Mouse (Mus musculus) embryonic facial prominence, embryonic 14.5 days (tissue): ENCODE results near the gene Immp2l. TPM values are rescaled to one million over a fixed set of nuclear protein-coding genes. Genes with fewer than 3 reads are reported as not detected.

ENCODE experiments used
- ATAC-seq: fragments of 200-750 bp; cut with Nextera tagmentation; 2 replicates; pipeline ENCODE4 v1.8.0; 2017; ENCODE audit warnings: low read depth, moderate number of reproducible peaks, moderate TSS enrichment
- DNase-seq: peaks from one replicate; pipeline ENCODE4 v3.0.0-alpha.2; 2015; ENCODE audit warnings: low spot score
- H3K27ac ChIP-seq: fragments of 300-500 bp; sonication (generic); replicated peaks from 2 replicates; pipeline ENCODE4 v1.5.1; 2014; ENCODE audit warnings: low read depth, mild to moderate bottlenecking, low read length, moderate library complexity
- H3K27me3 ChIP-seq: fragments of 300-500 bp; sonication (generic); replicated peaks from 2 replicates; pipeline ENCODE4 v1.6.1; 2014; ENCODE audit warnings: low read length; ENCODE audit not compliant: control insufficient read depth, insufficient read depth
- H3K36me3 ChIP-seq: fragments of 300-500 bp; sonication (generic); 2 replicates; pipeline ENCODE4 v1.6.1; 2014; ENCODE audit warnings: low read length, mixed read lengths; ENCODE audit not compliant: control insufficient read depth, insufficient read depth
- H3K4me1 ChIP-seq: fragments of 300-500 bp; sonication (generic); 2 replicates; pipeline ENCODE4 v1.6.1; 2014; ENCODE audit warnings: antibody characterized with exemption, low read length; ENCODE audit not compliant: control insufficient read depth, insufficient read depth
- H3K4me2 ChIP-seq: fragments of 300-500 bp; sonication (generic); 2 replicates; pipeline ENCODE4 v1.6.1; 2014; ENCODE audit warnings: low read depth, mild to moderate bottlenecking, low read length, moderate library complexity, mixed read lengths
- H3K4me3 ChIP-seq: fragments of 300-500 bp; sonication (generic); 2 replicates; pipeline ENCODE4 v1.5.1; 2014; ENCODE audit warnings: low read depth, mild to moderate bottlenecking, low read length
- H3K9ac ChIP-seq: fragments of 300-500 bp; sonication (generic); 2 replicates; pipeline ENCODE4 v1.6.1; 2014; ENCODE audit warnings: low read depth, mild to moderate bottlenecking, low read length, moderate library complexity, mixed read lengths
- H3K9me3 ChIP-seq: fragments of 300-500 bp; sonication (generic); 2 replicates; pipeline ENCODE4 v1.6.1; 2016; ENCODE audit warnings: low read length; ENCODE audit not compliant: control insufficient read depth
- WGBS: fragments of 180-500 bp; shearing (Covaris S2); extraction: QIAGEN DNeasy Blood & Tissue Kit; methylation state at CpG from one replicate; pipeline ENCODE4 v1.1.7; 2014; 5-methylcytosine and 5-hydroxymethylcytosine counted together
- polyA plus RNA-seq: library from polyadenylated mRNA; unstranded; fragments of >200 nt; fragmentation: Nextera tagmentation; extraction: Ambion mirVana; gene quantifications from 2 replicates; pipeline ENCODE4 v1.2.1, GENCODE M21; 2014

Gene Immp2l
- polyA plus RNA-seq, 1 experiment from 2014 or later = 15.9 TPM

- Histone ChIP-seq H3K9ac (no peak overlapping the region), H3K4me1 (no peaks in the 10 kb centered on the region), H3K9me3 (no peaks in the 10 kb centered on the region), H3K27me3 (no peaks in the 10 kb centered on the region), H3K36me3 (no peaks in the 10 kb centered on the region), H3K4me3 (no peak overlapping the region), H3K27ac (no peak overlapping the region), H3K4me2 (no peak overlapping the region)
- no peak for DNase-seq
- ATAC-seq = no peak
- 26% methylated on average over 2 of the region's 2 CpGs for WGBS
These were observed 208.1 kb downstream of the Immp2l start for GRCm38 (mm10) chr12:41231966-41232365.

GRCm38 (mm10) chr12:41237880-41238279 is 214.0 kb downstream of the Immp2l start:
- 65% methylated on average over 3 of the region's 3 CpGs for WGBS
- Histone ChIP-seq H3K36me3 (no peaks in the 10 kb centered on the region), H3K9ac (no peak overlapping the region), H3K9me3 (no peaks in the 10 kb centered on the region), H3K4me3 (no peak overlapping the region), H3K27ac (no peak overlapping the region), H3K4me1 (no peaks in the 10 kb centered on the region), H3K4me2 (no peak overlapping the region), H3K27me3 (no peaks in the 10 kb centered on the region)
- DNase-seq = no peak
- ATAC-seq = no peak

- DNase-seq (no peak), ATAC-seq (no peak)
- Histone ChIP-seq H3K4me3 (no peak overlapping the region), H3K27ac (no peak overlapping the region), H3K9ac (no peak overlapping the region), H3K4me2 (no peak overlapping the region), H3K9me3 (no peaks in the 10 kb centered on the region), H3K4me1 (no peaks in the 10 kb centered on the region), H3K27me3 (no peaks in the 10 kb centered on the region), H3K36me3 (no peaks in the 10 kb centered on the region)
- WGBS = 49% methylated on average over 2 of the region's 2 CpGs
These were observed 217.3 kb downstream of the Immp2l start for GRCm38 (mm10) chr12:41241221-41241620.

GRCm38 (mm10) chr12:41248254-41248653 is 224.4 kb downstream of the Immp2l start:
- no peak overlapping the region for H3K9ac ChIP-seq
- H3K4me3 ChIP-seq = no peak overlapping the region
- H3K4me1 ChIP-seq = no peaks in the 10 kb centered on the region; the same call in 1 of the 2 replicates
- DNase-seq = no peak
- H3K9me3 ChIP-seq = no peaks in the 10 kb centered on the region
- no peaks in the 10 kb centered on the region for H3K27me3 ChIP-seq
- ATAC-seq = no peak
- H3K4me2 ChIP-seq = no peak overlapping the region
- WGBS = 95% methylated on average over 1 of the region's 1 CpGs
- H3K27ac ChIP-seq = no peak overlapping the region
- H3K36me3 ChIP-seq = no peaks in the 10 kb centered on the region

GRCm38 (mm10) chr12:41250123-41250522 is 226.2 kb downstream of the Immp2l start:
- whole genome bisulfite sequencing = 83% methylated on average over 3 of the region's 3 CpGs
- Histone ChIP-seq H3K27me3 (no peaks in the 10 kb centered on the region), H3K4me2 (no peak overlapping the region), H3K9me3 (no peaks in the 10 kb centered on the region), H3K9ac (no peak overlapping the region), H3K4me1 (no peaks in the 10 kb centered on the region; the same call in 1 of the 2 replicates), H3K27ac (no peak overlapping the region), H3K36me3 (no peaks in the 10 kb centered on the region), H3K4me3 (no peak overlapping the region)
- no peak for DNase-seq
- no peak for ATAC-seq

GRCm38 (mm10) chr12:41257905-41258304 is 234.0 kb downstream of the Immp2l start:
- Histone ChIP-seq H3K4me2 (no peak overlapping the region), H3K9me3 (no peaks in the 10 kb centered on the region), H3K27ac (no peak overlapping the region), H3K4me3 (no peak overlapping the region), H3K9ac (no peak overlapping the region), H3K36me3 (no peaks in the 10 kb centered on the region), H3K27me3 (no peaks in the 10 kb centered on the region), H3K4me1 (no peaks in the 10 kb centered on the region)
- DNase-seq = peak; percentile 35
- 33% methylated on average over 2 of the region's 2 CpGs for WGBS
- ATAC-seq = peak; percentile 9; the same call in 1 of the 2 replicates

GRCm38 (mm10) chr12:41259608-41260007 is 235.7 kb downstream of the Immp2l start:
- H3K4me2 ChIP-seq = no peak overlapping the region
- no peaks in the 10 kb centered on the region for H3K27me3 ChIP-seq
- H3K4me3 ChIP-seq = no peak overlapping the region
- H3K9ac ChIP-seq = no peak overlapping the region
- H3K27ac ChIP-seq = no peak overlapping the region
- WGBS = 61% methylated on average over 2 of the region's 2 CpGs
- H3K36me3 ChIP-seq = no peaks in the 10 kb centered on the region
- no peaks in the 10 kb centered on the region for H3K4me1 ChIP-seq
- ATAC-seq = no peak
- DNase-seq = no peak
- no peaks in the 10 kb centered on the region for H3K9me3 ChIP-seq

GRCm38 (mm10) chr12:41274136-41274535 is 250.2 kb downstream of the Immp2l start:
- no peak overlapping the region for H3K9ac ChIP-seq
- 92% methylated on average over 8 of the region's 8 CpGs for WGBS
- peaks cover 3% of the 10 kb centered on the region; the same call in 1 of the 2 replicates for H3K4me1 ChIP-seq
- no peaks in the 10 kb centered on the region for H3K9me3 ChIP-seq
- no peak overlapping the region for H3K4me2 ChIP-seq
- H3K27me3 ChIP-seq = no peaks in the 10 kb centered on the region
- no peaks in the 10 kb centered on the region for H3K36me3 ChIP-seq
- no peak overlapping the region for H3K27ac ChIP-seq
- ATAC-seq = no peak
- no peak for DNase-seq
- H3K4me3 ChIP-seq = no peak overlapping the region

- no peaks in the 10 kb centered on the region for H3K36me3 ChIP-seq
- 23% methylated on average over 3 of the region's 3 CpGs for WGBS
- H3K9ac ChIP-seq = no peak overlapping the region
- no peaks in the 10 kb centered on the region for H3K9me3 ChIP-seq
- ATAC-seq (no peak), DNase-seq (peak; percentile 71)
- H3K27ac ChIP-seq = no peak overlapping the region
- no peak overlapping the region for H3K4me2 ChIP-seq
- H3K4me3 ChIP-seq = no peak overlapping the region
- no peaks in the 10 kb centered on the region for H3K27me3 ChIP-seq
- H3K4me1 ChIP-seq = peaks cover 3% of the 10 kb centered on the region; the same call in 1 of the 2 replicates
These were observed 251.5 kb downstream of the Immp2l start for GRCm38 (mm10) chr12:41275361-41275760.
